ENCODE assay signal across 16 mouse cellular contexts in the genomic region with DNA sequence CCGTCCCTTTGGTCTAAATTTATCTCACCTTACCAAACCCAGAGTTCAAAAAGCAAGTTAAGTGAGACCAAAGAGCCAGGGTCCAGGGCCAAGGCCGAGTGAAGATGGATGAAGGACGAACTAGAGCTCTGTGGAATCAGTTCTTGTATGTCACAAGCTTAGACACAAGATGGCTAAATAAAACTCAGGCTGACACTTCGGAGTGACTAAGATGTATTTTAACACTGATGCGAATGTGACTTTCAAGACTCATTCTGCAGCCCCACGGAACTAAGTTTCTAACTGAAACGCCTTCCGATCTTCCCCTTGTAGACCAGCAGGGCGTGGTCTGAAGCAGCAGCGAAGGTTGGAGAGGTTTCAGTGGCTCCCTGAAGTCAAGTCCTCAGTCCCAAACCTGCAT.
"Had no signal": no experiment of that assay in that cellular context is flagged by ENCODE, and none has a peak within 500 bp of the region (broad histone marks: within the 10 kb centered on the region; RNA-seq: fewer than 3 reads in every experiment).

No protein-coding gene starts in this region.

- H3K36me3 ChIP-seq: neural tube, embryonic 12.5 days; neural tube, embryonic 13.5 days; neural tube, embryonic 15.5 days; stomach, embryonic 15.5 days had no signal

- H3K4me1 ChIP-seq: neural tube, embryonic 12.5 days; neural tube, embryonic 13.5 days; neural tube, embryonic 15.5 days; stomach, embryonic 15.5 days had no signal

- H3K27me3 ChIP-seq: neural tube, embryonic 12.5 days; neural tube, embryonic 13.5 days; neural tube, embryonic 15.5 days; stomach, embryonic 15.5 days had no signal

- DNase-seq: right cerebral cortex, adult 18-20 months; right cerebral cortex, postnatal 14 days; right cerebral cortex, postnatal 25 days; right cerebral cortex, postnatal 4 days; spleen, adult 18-20 months; thymus, adult 18-20 months; thymus, adult 2 months; thymus, postnatal 14 days; thymus, postnatal 25 days; thymus, postnatal 36 days; thymus, postnatal 4 days had no signal

- H3K27ac ChIP-seq: neural tube, embryonic 12.5 days; neural tube, embryonic 13.5 days; neural tube, embryonic 15.5 days; stomach, embryonic 15.5 days; stomach, postnatal 0 days had no signal

- H3K4me3 ChIP-seq: neural tube, embryonic 12.5 days; neural tube, embryonic 13.5 days; neural tube, embryonic 15.5 days; stomach, embryonic 15.5 days had no signal
